Mouse (Mus musculus): ENCODE data around the gene Hk1. TPM values are rescaled to one million over a fixed set of nuclear protein-coding genes. Genes with fewer than 3 reads are reported as not detected.
A peak's percentile ranks its signal among the peaks of the same experiment; 100 is the strongest.

Hk1 gene
- polyA plus RNA-seq, 1 experiment from 2014 or later: 215 TPM

GRCm38 (mm10) chr10:62269278-62269677 lies 110.4 kb downstream of the Hk1 start:
- Histone ChIP-seq H3K4me2 (0 out of 2 replicates have a peak overlapping the region, but pooled peaks have one; percentile 1), H3K27me3 (replicated peaks) (no peaks in the 10 kb centered on the region), H3K9ac (no peak overlapping the region), H3K9me3 (replicated peaks) (no peaks in the 10 kb centered on the region), H3K36me3 (peaks cover 64% of the 10 kb centered on the region), H3K4me1 (replicated peaks) (peaks cover 24% of the 10 kb centered on the region), H3K4me3 (no peak overlapping the region), H3K27ac (ENCODE audit: poor library complexity, severe bottlenecking) (no peak overlapping the region)
- ATAC-seq (ENCODE audit: insufficient number of reproducible peaks, low FRiP score): peak; percentile 83
- 55% methylated on average over 16 of the region's 16 CpGs for WGBS

GRCm38 (mm10) chr10:62264299-62264698 lies 115.4 kb downstream of the Hk1 start:
- Histone ChIP-seq H3K4me1 (replicated peaks) (peaks cover 20% of the 10 kb centered on the region), H3K9ac (no peak overlapping the region), H3K4me2 (no peak overlapping the region), H3K9me3 (replicated peaks) (no peaks in the 10 kb centered on the region), H3K4me3 (no peak overlapping the region), H3K36me3 (peaks cover 17% of the 10 kb centered on the region), H3K27ac (ENCODE audit: poor library complexity, severe bottlenecking) (no peak overlapping the region), H3K27me3 (replicated peaks) (no peaks in the 10 kb centered on the region)
- WGBS: 41% methylated on average over 2 of the region's 2 CpGs
- ATAC-seq (ENCODE audit: insufficient number of reproducible peaks, low FRiP score): no peak

GRCm38 (mm10) chr10:62261115-62261886 lies 118.4 kb downstream of the Hk1 start:
- Histone ChIP-seq H3K4me1 (replicated peaks) (peaks cover 11% of the 10 kb centered on the region; the same call in 1 of the 2 replicates), H3K9me3 (replicated peaks) (0 out of 2 replicates have a peak, but pooled peaks cover 3% of the 10 kb centered on the region), H3K9ac (no peak overlapping the region), H3K4me2 (no peak overlapping the region), H3K36me3 (no peaks in the 10 kb centered on the region), H3K27ac (ENCODE audit: poor library complexity, severe bottlenecking) (no peak overlapping the region), H3K4me3 (no peak overlapping the region), H3K27me3 (replicated peaks) (no peaks in the 10 kb centered on the region)
- 14% methylated on average over 18 of the region's 18 CpGs for WGBS
- peak; percentile 67 for ATAC-seq (ENCODE audit: insufficient number of reproducible peaks, low FRiP score)

- no peak for ATAC-seq (ENCODE audit: insufficient number of reproducible peaks, low FRiP score)
- WGBS: 79% methylated on average over 5 of the region's 5 CpGs
Measured at GRCm38 (mm10) chr10:62258298-62258697, 121.4 kb downstream of the Hk1 start.

GRCm38 (mm10) chr10:62252496-62253235 lies 127.0 kb downstream of the Hk1 start:
- H3K9me3 ChIP-seq (replicated peaks): 0 out of 2 replicates have a peak, but pooled peaks cover 3% of the 10 kb centered on the region
- 80% methylated on average over 27 of the region's 27 CpGs for WGBS

More at GRCm38 (mm10) chr10:62258298-62258697, 121.4 kb downstream of the Hk1 start:
- Histone ChIP-seq H3K4me3 (no peak overlapping the region), H3K9me3 (replicated peaks) (0 out of 2 replicates have a peak, but pooled peaks cover 3% of the 10 kb centered on the region), H3K36me3 (no peaks in the 10 kb centered on the region), H3K9ac (no peak overlapping the region), H3K27me3 (replicated peaks) (no peaks in the 10 kb centered on the region), H3K4me2 (no peak overlapping the region), H3K27ac (ENCODE audit: poor library complexity, severe bottlenecking) (no peak overlapping the region), H3K4me1 (replicated peaks) (0 out of 2 replicates have a peak, but pooled peaks cover 4% of the 10 kb centered on the region)

GRCm38 (mm10) chr10:62252000-62252488 lies 127.7 kb downstream of the Hk1 start, which contains the start of gene Tacr2:
Tacr2 (plus strand) TSS chr10:62252438.
- 52% methylated on average over 12 of the region's 12 CpGs for WGBS
- H3K4me2 ChIP-seq: no peak within 1 kb of the TSS
- no peak within 1 kb of the TSS for H3K27ac ChIP-seq (ENCODE audit: poor library complexity, severe bottlenecking)
- no peak within 1 kb of the TSS for H3K9ac ChIP-seq
- H3K36me3 ChIP-seq: no peaks in the 10 kb centered on the region
- no peak for ATAC-seq (ENCODE audit: insufficient number of reproducible peaks, low FRiP score)
- peaks cover 16% of the 10 kb centered on the region for H3K27me3 ChIP-seq (replicated peaks)
- H3K4me1 ChIP-seq (replicated peaks): 0 out of 2 replicates have a peak, but pooled peaks cover 6% of the 10 kb centered on the region
- H3K4me3 ChIP-seq: no peak within 1 kb of the TSS
- 0 out of 2 replicates have a peak, but pooled peaks cover 3% of the 10 kb centered on the region for H3K9me3 ChIP-seq (replicated peaks)

More at GRCm38 (mm10) chr10:62252496-62253235, 127.0 kb downstream of the Hk1 start:
- ATAC-seq (ENCODE audit: insufficient number of reproducible peaks, low FRiP score): no peak
- H3K4me2 ChIP-seq: no peak overlapping the region
- H3K9ac ChIP-seq: no peak overlapping the region
- no peaks in the 10 kb centered on the region for H3K36me3 ChIP-seq
- 0 out of 2 replicates have a peak, but pooled peaks cover 4% of the 10 kb centered on the region for H3K4me1 ChIP-seq (replicated peaks)
- H3K27me3 ChIP-seq (replicated peaks): peaks cover 16% of the 10 kb centered on the region
- no peak overlapping the region for H3K4me3 ChIP-seq
- H3K27ac ChIP-seq (ENCODE audit: poor library complexity, severe bottlenecking): no peak overlapping the region

- ATAC-seq (ENCODE audit: insufficient number of reproducible peaks, low FRiP score): no peak
- H3K27ac ChIP-seq (ENCODE audit: poor library complexity, severe bottlenecking): no peak overlapping the region
- H3K4me1 ChIP-seq (replicated peaks): 0 out of 2 replicates have a peak, but pooled peaks cover 6% of the 10 kb centered on the region
- 26% methylated on average over 8 of the region's 8 CpGs for WGBS
- no peak overlapping the region for H3K9ac ChIP-seq
- no peaks in the 10 kb centered on the region for H3K36me3 ChIP-seq
- H3K4me3 ChIP-seq: no peak overlapping the region
- H3K9me3 ChIP-seq (replicated peaks): 0 out of 2 replicates have a peak, but pooled peaks cover 3% of the 10 kb centered on the region
- peaks cover 12% of the 10 kb centered on the region for H3K27me3 ChIP-seq (replicated peaks)
- peak overlapping the region; percentile 18; the same call in 1 of the 2 replicates for H3K4me2 ChIP-seq
Measured at GRCm38 (mm10) chr10:62247815-62248214, 131.9 kb downstream of the Hk1 start.

- Histone ChIP-seq H3K27ac (ENCODE audit: poor library complexity, severe bottlenecking) (no peak overlapping the region), H3K4me1 (replicated peaks) (0 out of 2 replicates have a peak, but pooled peaks cover 6% of the 10 kb centered on the region), H3K36me3 (no peaks in the 10 kb centered on the region), H3K4me3 (no peak overlapping the region), H3K9ac (no peak overlapping the region), H3K4me2 (no peak overlapping the region), H3K9me3 (replicated peaks) (0 out of 2 replicates have a peak, but pooled peaks cover 3% of the 10 kb centered on the region), H3K27me3 (replicated peaks) (peaks cover 8% of the 10 kb centered on the region; the same call in 1 of the 2 replicates)
- WGBS: 62% methylated on average over 3 of the region's 3 CpGs
- ATAC-seq (ENCODE audit: insufficient number of reproducible peaks, low FRiP score): no peak
Measured at GRCm38 (mm10) chr10:62247156-62247555, 132.6 kb downstream of the Hk1 start.

- Histone ChIP-seq H3K9me3 (replicated peaks) (0 out of 2 replicates have a peak, but pooled peaks cover 3% of the 10 kb centered on the region), H3K36me3 (no peaks in the 10 kb centered on the region), H3K27ac (ENCODE audit: poor library complexity, severe bottlenecking) (no peak overlapping the region), H3K4me1 (replicated peaks) (0 out of 2 replicates have a peak, but pooled peaks cover 6% of the 10 kb centered on the region), H3K27me3 (replicated peaks) (peaks cover 5% of the 10 kb centered on the region), H3K9ac (no peak overlapping the region), H3K4me2 (no peak overlapping the region), H3K4me3 (no peak overlapping the region)
- WGBS: 87% methylated on average over 9 of the region's 9 CpGs
- no peak for ATAC-seq (ENCODE audit: insufficient number of reproducible peaks, low FRiP score)
Measured at GRCm38 (mm10) chr10:62244067-62244466, 135.6 kb downstream of the Hk1 start.

GRCm38 (mm10) chr10:62242896-62243295 lies 136.8 kb downstream of the Hk1 start:
- H3K27ac ChIP-seq (ENCODE audit: poor library complexity, severe bottlenecking): no peak overlapping the region
- no peak for ATAC-seq (ENCODE audit: insufficient number of reproducible peaks, low FRiP score)
- no peaks in the 10 kb centered on the region for H3K36me3 ChIP-seq
- 0 out of 2 replicates have a peak, but pooled peaks cover 3% of the 10 kb centered on the region for H3K9me3 ChIP-seq (replicated peaks)
- no peak overlapping the region for H3K4me2 ChIP-seq
- 0 out of 2 replicates have a peak, but pooled peaks cover 4% of the 10 kb centered on the region for H3K4me1 ChIP-seq (replicated peaks)
- H3K27me3 ChIP-seq (replicated peaks): peaks cover 5% of the 10 kb centered on the region
- no peak overlapping the region for H3K9ac ChIP-seq
- 53% methylated on average over 12 of the region's 13 CpGs for WGBS
- no peak overlapping the region for H3K4me3 ChIP-seq

Measured in heart, embryonic 12.5 days (tissue).